Mouse (Mus musculus): ENCODE measurements at regions not wholly inside any gene's neighbourhood (a gene's known extent, or its start where the extent isn't known, plus 50 kb on each side); places are given as distances from the start of the nearest gene placed in this dataset.

DNA sequence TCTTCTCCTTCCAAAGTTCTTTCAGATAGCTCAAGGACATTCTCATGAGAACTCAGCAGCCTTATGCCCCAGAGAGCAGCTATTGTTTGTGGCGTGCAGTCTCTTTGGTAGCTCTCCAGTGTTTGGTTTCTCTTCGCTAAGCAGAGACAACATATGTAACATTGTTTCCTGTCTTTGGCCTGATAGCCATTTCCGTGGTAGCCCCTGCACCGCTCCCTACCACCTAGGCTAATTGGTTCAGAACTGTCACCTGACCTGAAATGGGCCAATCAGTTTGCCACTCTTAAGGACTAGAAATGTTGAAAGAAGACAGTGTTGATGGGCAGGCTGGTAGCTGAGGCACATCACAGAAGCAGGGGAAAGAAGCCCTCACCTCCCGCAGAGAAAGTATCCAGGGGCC, 54.1 kb upstream of the Pkn2 start:
- DNase-seq = no peak

DNA sequence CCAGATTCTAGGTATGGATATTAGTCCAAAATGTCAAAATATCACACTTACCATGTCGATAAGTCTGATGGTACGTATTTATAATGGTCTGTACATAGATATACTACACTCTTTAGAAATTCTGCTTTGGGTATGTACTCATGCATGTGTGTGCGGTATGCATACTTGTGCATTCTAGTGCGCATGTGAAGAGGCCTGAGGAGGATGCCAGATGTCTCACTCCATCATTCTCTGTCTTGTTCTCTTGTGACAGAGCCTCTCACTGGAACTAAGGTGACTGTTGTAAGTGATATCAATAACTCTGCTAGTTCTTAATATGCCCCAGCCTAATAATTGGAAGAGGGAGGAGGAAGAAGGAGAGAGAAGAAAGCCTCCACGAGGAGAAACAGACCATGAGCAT, 52.5 kb upstream of the Pkn2 start:
- DNase-seq = no peak

DNA sequence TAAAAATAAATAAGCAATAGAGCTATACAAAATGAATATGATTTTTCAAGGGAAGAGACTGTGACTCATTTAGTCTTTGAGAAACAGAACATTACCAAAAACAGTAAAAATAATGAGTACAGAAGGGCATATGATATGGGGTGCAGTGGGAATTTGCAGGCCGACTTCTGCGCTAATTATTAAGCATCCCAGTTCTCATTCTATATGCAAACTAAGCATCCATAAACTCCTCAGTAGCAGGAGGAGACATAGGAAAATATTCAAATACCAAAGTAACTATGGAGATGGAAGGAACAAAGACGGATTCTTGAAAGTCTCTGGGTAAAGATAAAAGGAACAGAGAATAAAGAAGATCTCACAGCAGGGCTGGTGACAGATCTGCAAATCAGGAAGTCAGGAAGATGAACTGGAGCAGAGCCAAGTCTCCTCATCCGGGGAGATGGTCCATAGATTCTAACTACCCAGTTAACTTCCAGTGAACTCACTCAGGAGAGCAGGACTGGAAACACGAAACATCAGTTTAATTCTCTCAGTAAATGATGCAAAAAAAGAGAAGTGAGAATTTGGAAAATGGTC, 52.0 kb upstream of the Pkn2 start:
- no peak for DNase-seq

Measured in adrenal gland, postnatal 36 days (tissue).